Mouse (Mus musculus): ENCODE results near the gene Rab31. TPM values are rescaled to one million over a fixed set of nuclear protein-coding genes. Genes with fewer than 3 reads are reported as not detected.

Rab31 gene
- total and polyA plus RNA-seq, 3 experiments = 0.79 to 2.8 (median 1.2) TPM

GRCm38 (mm10) chr17:65604315-65604714 lies 168.2 kb downstream of the Rab31 start:
- no peak overlapping the region for H3K9ac ChIP-seq (ENCODE audit: insufficient read depth, low read depth)
- in situ Hi-C loops (cut with MboI; ENCODE audit: low pct_ligation_motif_present, low pct_unique_long_range_greater_than_20kb, low sequenced_read_pairs) = no loop called here
- H3K4me1 ChIP-seq (ENCODE audit: control insufficient read depth in 1 of 2, insufficient read depth in 2 of 2) = peaks cover 9 to 66% of the 10 kb centered on the region in 2 experiments
- H3K9me3 ChIP-seq (replicated peaks; ENCODE audit: low read length) = no peaks in the 10 kb centered on the region
- H3K27ac ChIP-seq (ENCODE audit: insufficient read depth, low read depth) = no peak overlapping the region
- no peaks in the 10 kb centered on the region for H3K27me3 ChIP-seq (replicated peaks)
- TF ChIP-seq USF1 (IDR thresholded peaks at IDR 0.05; ENCODE audit: low read depth, low read length) = no peak
- TF ChIP-seq UBTF (IDR thresholded peaks at IDR 0.05; ENCODE audit: low read depth, low read length) = no peak
- TF ChIP-seq NELFE (IDR thresholded peaks at IDR 0.05; ENCODE audit: low read depth, low read length) = no peak
- TF ChIP-seq SIN3A (IDR thresholded peaks at IDR 0.05; ENCODE audit: low read length) = no peak
- no peak for TF ChIP-seq IRF4 (IDR thresholded peaks at IDR 0.05; ENCODE audit: low read depth, low read length)
- no peak for TF ChIP-seq POLR2AphosphoS2 (IDR thresholded peaks at IDR 0.05; ENCODE audit: low read depth, low read length)
- TF ChIP-seq E2F4 (IDR thresholded peaks at IDR 0.05; ENCODE audit: insufficient replicate concordance, low read depth, low read length) = no peak
- TF ChIP-seq MXI1 (IDR thresholded peaks at IDR 0.05; ENCODE audit: low read depth, low read length) = no peak
- TF ChIP-seq CHD1 (IDR thresholded peaks at IDR 0.05; ENCODE audit: low read depth, low read length) = no peak
- dilution Hi-C loops (cut with MboI; ENCODE audit: extremely low pct_ligation_motif_present, extremely low pct_unique_long_range_greater_than_20kb, low sequenced_read_pairs) = no loop called here
- peaks cover 1 to 8% of the 10 kb centered on the region in 2 experiments for H3K36me3 ChIP-seq (replicated peaks in 1 of 2; ENCODE audit: control insufficient read depth in 1 of 2, insufficient read depth in 1 of 2, low read length in 1 of 2)
- peaks cover 78% of the 10 kb centered on the region for H3K79me2 ChIP-seq (replicated peaks; ENCODE audit: control insufficient read depth, extremely low read depth, insufficient read depth, poor library complexity, severe bottlenecking)
- no peak overlapping the region for H3K4me3 ChIP-seq (replicated peaks in 1 of 3; ENCODE audit: low read depth in 2 of 3, low read length in 2 of 3, poor library complexity in 1 of 3)
- no peak overlapping the region for H3K4me2 ChIP-seq (ENCODE audit: insufficient read depth, low read depth, poor library complexity, severe bottlenecking)
- no peak for DNase-seq (ENCODE audit: extremely low read depth)

Other genes with a start within 250 kb of the Rab31 start
- gene Tmem232, start 232.0 kb downstream of the Rab31 start, total RNA-seq (2012; rRNA removed) = not detected in 2 replicates
- not detected in 2 replicates for gene Tmem232, start 232.0 kb downstream of the Rab31 start, total RNA-seq (2014; rRNA removed)
- 0.16 TPM in 1 of 2 replicates, not detected in the other for gene Tmem232, start 232.0 kb downstream of the Rab31 start, polyA plus RNA-seq (2012; ENCODE audit: insufficient read length, low read depth)
- 51.4 and 61.7 TPM in 2 replicates for gene Vapa, start 159.2 kb downstream of the Rab31 start, total RNA-seq (2012; rRNA removed)
- gene Vapa, start 159.2 kb downstream of the Rab31 start, total RNA-seq (2014; rRNA removed) = 151 and 170 TPM in 2 replicates
- 143 and 158 TPM in 2 replicates for gene Vapa, start 159.2 kb downstream of the Rab31 start, polyA plus RNA-seq (2012; ENCODE audit: insufficient read length, low read depth)
- not detected in 2 replicates for gene Txndc2, start 130.6 kb downstream of the Rab31 start, total RNA-seq (2012; rRNA removed)
- not detected in 2 replicates for gene Txndc2, start 130.6 kb downstream of the Rab31 start, total RNA-seq (2014; rRNA removed)
- not detected in 2 replicates for gene Txndc2, start 130.6 kb downstream of the Rab31 start, polyA plus RNA-seq (2012; ENCODE audit: insufficient read length, low read depth)
- 11.2 and 13.6 TPM in 2 replicates for gene Ppp4r1, start 9.8 kb upstream of the Rab31 start, total RNA-seq (2012; rRNA removed)
- gene Ppp4r1, start 9.8 kb upstream of the Rab31 start, total RNA-seq (2014; rRNA removed) = 12.9 and 13.0 TPM in 2 replicates
- gene Ppp4r1, start 9.8 kb upstream of the Rab31 start, polyA plus RNA-seq (2012; ENCODE audit: insufficient read length, low read depth) = 17.1 and 21.7 TPM in 2 replicates
- gene Ralbp1, start 113.0 kb upstream of the Rab31 start, total RNA-seq (2012; rRNA removed) = 22.8 and 26.5 TPM in 2 replicates
- gene Ralbp1, start 113.0 kb upstream of the Rab31 start, total RNA-seq (2014; rRNA removed) = 27.2 and 28.1 TPM in 2 replicates
- 25.3 and 25.9 TPM in 2 replicates for gene Ralbp1, start 113.0 kb upstream of the Rab31 start, polyA plus RNA-seq (2012; ENCODE audit: insufficient read length, low read depth)
- 17.4 and 18.2 TPM in 2 replicates for gene Twsg1, start 178.5 kb upstream of the Rab31 start, total RNA-seq (2012; rRNA removed)
- 12.0 and 12.6 TPM in 2 replicates for gene Twsg1, start 178.5 kb upstream of the Rab31 start, total RNA-seq (2014; rRNA removed)
- gene Twsg1, start 178.5 kb upstream of the Rab31 start, polyA plus RNA-seq (2012; ENCODE audit: insufficient read length, low read depth) = 12.5 and 13.4 TPM in 2 replicates

Data from CH12.LX (cell line).